Mouse (Mus musculus): ENCODE results near the gene Zdhhc5. TPM values are rescaled to one million over a fixed set of nuclear protein-coding genes. Genes with fewer than 3 reads are reported as not detected.
A peak's percentile ranks its signal among the peaks of the same experiment; 100 is the strongest.

Zdhhc5 gene
- total and polyA plus RNA-seq, 3 experiments = 25.4 to 45.5 (median 37.7) TPM

- H3K4me2 ChIP-seq (ENCODE audit: insufficient read depth, low read depth, poor library complexity, severe bottlenecking) = no peak overlapping the region
- dilution Hi-C loops (cut with MboI; ENCODE audit: extremely low pct_ligation_motif_present, extremely low pct_unique_long_range_greater_than_20kb, low sequenced_read_pairs) (no loop called here), in situ Hi-C loops (cut with MboI; ENCODE audit: low pct_ligation_motif_present, low pct_unique_long_range_greater_than_20kb, low sequenced_read_pairs) (loop anchor here (5.0 to 25.0 kb wide), 2 partner anchors 36 to 191 kb away; no protein-coding TSS in a partner anchor)
- no peak for DNase-seq (ENCODE audit: extremely low read depth)
- no peaks in the 10 kb centered on the region for H3K27me3 ChIP-seq (replicated peaks)
- H3K4me1 ChIP-seq (ENCODE audit: control insufficient read depth in 1 of 2, insufficient read depth in 2 of 2) = peaks cover 0 to 9% of the 10 kb centered on the region in 2 experiments; a peak in 2 of 4 replicates
- H3K79me2 ChIP-seq (replicated peaks; ENCODE audit: control insufficient read depth, extremely low read depth, insufficient read depth, poor library complexity, severe bottlenecking) = no peaks in the 10 kb centered on the region; the same call in 1 of the 2 replicates
- H3K9ac ChIP-seq (ENCODE audit: insufficient read depth, low read depth) = no peak overlapping the region
- H3K27ac ChIP-seq (ENCODE audit: insufficient read depth, low read depth) = no peak overlapping the region
- no peaks in the 10 kb centered on the region for H3K9me3 ChIP-seq (replicated peaks; ENCODE audit: low read length)
- H3K4me3 ChIP-seq (replicated peaks in 1 of 3; ENCODE audit: low read depth in 2 of 3, low read length in 2 of 3, poor library complexity in 1 of 3) = no peak overlapping the region
- no peak for TF ChIP-seq TCF12 (IDR thresholded peaks at IDR 0.05; ENCODE audit: low read depth, low read length)
- no peak for TF ChIP-seq CHD1 (IDR thresholded peaks at IDR 0.05; ENCODE audit: low read depth, low read length)
- no peak for TF ChIP-seq GABPA (IDR thresholded peaks at IDR 0.05; ENCODE audit: insufficient replicate concordance, low read depth, low read length)
- TF ChIP-seq MXI1 (IDR thresholded peaks at IDR 0.05; ENCODE audit: low read depth, low read length) = no peak
- TF ChIP-seq JUND (conservative IDR thresholded peaks at IDR 0.05; ENCODE audit: low read depth, low read length) = no peak
- no peak for TF ChIP-seq ETS1 (conservative IDR thresholded peaks at IDR 0.05; ENCODE audit: low read depth, low read length)
- TF ChIP-seq ZKSCAN1 (IDR thresholded peaks at IDR 0.05; ENCODE audit: borderline replicate concordance, low read depth, low read length) = no peak
- TF ChIP-seq CTCF (conservative IDR thresholded peaks at IDR 0.05 in 1 of 2, IDR thresholded peaks at IDR 0.05 in 1 of 2; ENCODE audit: low read depth in 2 of 2, low read length in 2 of 2) = peak in 1 of 2 experiments; percentile 51; a peak in 2 of 4 replicates
- TF ChIP-seq SMC3 (IDR thresholded peaks at IDR 0.05; ENCODE audit: low read depth, low read length) = no peak
- peak; percentile 52; the same call in 1 of the 2 replicates for TF ChIP-seq MYC (IDR thresholded peaks at IDR 0.05; ENCODE audit: low read depth, low read length)
- TF ChIP-seq IRF4 (IDR thresholded peaks at IDR 0.05; ENCODE audit: low read depth, low read length) = no peak
- TF ChIP-seq RAD21 (IDR thresholded peaks at IDR 0.05; ENCODE audit: low read depth, low read length) = peak; percentile 1; the same call in 1 of the 2 replicates
- no peak for TF ChIP-seq ZMIZ1 (IDR thresholded peaks at IDR 0.05; ENCODE audit: low read depth, low read length)
- no peaks in the 10 kb centered on the region for H3K36me3 ChIP-seq (replicated peaks in 1 of 2; ENCODE audit: control insufficient read depth in 1 of 2, insufficient read depth in 1 of 2, low read length in 1 of 2)
Observed at GRCm38 (mm10) chr2:84653354-84653753, 61.6 kb downstream of the Zdhhc5 start.

- Histone ChIP-seq H3K4me1 (ENCODE audit: control insufficient read depth in 1 of 2, insufficient read depth in 2 of 2) (no peaks in the 10 kb centered on the region), H3K4me3 (replicated peaks in 1 of 3; ENCODE audit: low read depth in 2 of 3, low read length in 2 of 3, poor library complexity in 1 of 3) (peak within 1 kb of the TSS in 2 of 3 experiments; percentile 48 to 57), H3K9me3 (replicated peaks; ENCODE audit: low read length) (no peaks in the 10 kb centered on the region), H3K4me2 (ENCODE audit: insufficient read depth, low read depth, poor library complexity, severe bottlenecking) (peak within 1 kb of the TSS; percentile 16; the same call in 1 of the 2 replicates), H3K9ac (ENCODE audit: insufficient read depth, low read depth) (peak within 1 kb of the TSS; percentile 56), H3K36me3 (replicated peaks in 1 of 2; ENCODE audit: control insufficient read depth in 1 of 2, insufficient read depth in 1 of 2, low read length in 1 of 2) (no peaks in the 10 kb centered on the region), H3K79me2 (replicated peaks; ENCODE audit: control insufficient read depth, extremely low read depth, insufficient read depth, poor library complexity, severe bottlenecking) (peaks cover 2% of the 10 kb centered on the region; the same call in 1 of the 2 replicates), H3K27me3 (replicated peaks) (no peaks in the 10 kb centered on the region), H3K27ac (ENCODE audit: insufficient read depth, low read depth) (no peak within 1 kb of the TSS)
- no peak for DNase-seq (ENCODE audit: extremely low read depth)
- dilution Hi-C loops (cut with MboI; ENCODE audit: extremely low pct_ligation_motif_present, extremely low pct_unique_long_range_greater_than_20kb, low sequenced_read_pairs) (no loop called here), in situ Hi-C loops (cut with MboI; ENCODE audit: low pct_ligation_motif_present, low pct_unique_long_range_greater_than_20kb, low sequenced_read_pairs) (loop anchor here (5.0 to 25.0 kb wide), 2 partner anchors 33 to 188 kb away; no protein-coding TSS in a partner anchor)
- TF ChIP-seq ZNF384 (IDR thresholded peaks at IDR 0.05; ENCODE audit: low read depth, low read length) (peak; percentile 79), NRF1 (IDR thresholded peaks at IDR 0.05; ENCODE audit: low read depth, low read length) (no peak)
Observed at GRCm38 (mm10) chr2:84650464-84651195, 64.3 kb downstream of the Zdhhc5 start, which contains the start of gene Ctnnd1. Gene Ctnnd1 (minus strand): TSS chr2:84650765.

Measured in CH12.LX (cell line).